Mouse (Mus musculus): ENCODE results near the gene Tcte1. TPM values are rescaled to one million over a fixed set of nuclear protein-coding genes. Genes with fewer than 3 reads are reported as not detected.
A peak's percentile ranks its signal among the peaks of the same experiment; 100 is the strongest.

The Tcte1 gene
- total RNA-seq, 2 experiments from 2014 or later, result not detected

DNA sequence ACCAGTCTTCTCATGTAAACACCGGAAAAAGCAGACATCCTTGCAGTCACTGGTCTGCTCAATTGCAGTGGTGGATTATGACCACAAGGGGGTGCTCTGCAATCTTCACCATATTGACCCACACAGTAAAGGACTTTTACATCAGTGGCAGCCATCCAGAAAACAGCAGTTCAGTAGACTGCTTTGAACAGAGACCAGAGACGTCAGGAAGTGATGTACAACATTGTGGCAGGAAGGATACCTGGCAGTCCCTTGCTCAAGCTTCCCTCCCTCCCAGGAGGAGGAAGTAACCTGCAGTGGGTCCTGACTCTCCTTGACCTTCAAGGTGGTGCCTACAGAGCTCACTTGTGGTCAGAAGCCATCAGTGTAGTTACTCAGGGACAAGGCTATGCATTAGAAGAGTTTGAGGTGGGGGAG, 58.3 kb downstream of the Tcte1 start:
- DNase-seq, result peak in 1 of 2 experiments; percentile 61

DNA sequence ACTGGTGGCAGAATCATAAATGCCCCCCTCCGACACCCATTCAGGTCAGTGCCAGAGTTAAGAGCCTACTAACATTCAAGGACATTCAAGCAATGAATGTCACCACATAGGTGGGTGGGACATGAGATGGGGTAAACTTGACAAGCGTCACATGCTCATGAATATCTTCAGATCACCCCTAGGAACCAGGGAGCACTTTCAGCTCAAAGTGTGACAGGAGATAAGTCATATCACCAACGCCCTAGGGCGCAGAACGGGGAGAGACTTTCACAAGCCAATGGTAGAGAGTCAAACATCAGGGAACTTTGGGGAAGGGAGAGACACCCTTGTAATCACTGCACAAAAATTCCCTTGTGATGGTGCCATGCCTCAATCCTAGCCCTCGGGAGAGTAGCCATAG, 59.0 kb downstream of the Tcte1 start:
- no peak for DNase-seq
- intact Hi-C loops (cut with DNase I), result loop anchor here (2.0 to 5.0 kb wide), 2 partner anchors 61 to 135 kb away; no protein-coding TSS in a partner anchor

More for the DNA sequence above, 58.3 kb downstream of the Tcte1 start:
- intact Hi-C loops (cut with DNase I), result loop anchor here (5.0 kb wide), 1 partner anchor 136 kb away; no protein-coding TSS in a partner anchor

DNA sequence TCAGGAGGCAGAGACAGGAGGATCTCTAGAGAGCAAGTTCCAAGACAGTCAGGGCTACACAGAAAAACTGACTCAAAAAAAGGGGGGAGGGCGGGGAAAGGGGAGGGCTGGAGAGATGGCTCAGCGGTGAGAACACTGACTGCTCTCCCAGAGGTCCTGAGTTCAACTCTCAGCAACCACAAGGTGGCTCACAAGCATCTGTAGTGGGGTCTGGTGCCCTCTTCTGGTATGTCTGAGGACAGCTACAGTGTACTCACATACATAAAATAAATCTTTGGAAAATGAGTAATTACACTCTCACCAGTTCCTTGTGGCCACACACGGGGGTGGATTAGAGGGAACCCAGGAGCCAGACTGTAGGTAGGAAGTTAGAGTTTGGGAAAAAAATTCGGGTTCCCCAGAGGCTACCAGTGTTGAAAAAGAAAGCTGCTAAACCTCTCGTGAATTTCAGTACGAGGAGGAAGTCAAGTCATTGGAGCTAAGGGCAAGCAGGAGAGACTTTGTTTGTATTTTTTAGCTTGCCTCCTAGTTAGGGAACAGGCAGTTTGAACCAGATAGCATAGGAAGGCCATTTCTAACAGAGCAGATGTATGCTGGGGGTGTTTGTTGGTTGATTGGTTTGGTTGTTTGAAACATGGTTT, 59.6 kb downstream of the Tcte1 start:
- intact Hi-C loops (cut with DNase I), result loop anchor here (2.0 to 5.0 kb wide), 2 partner anchors 60 to 134 kb away; no protein-coding TSS in a partner anchor
- no peak for DNase-seq

DNA sequence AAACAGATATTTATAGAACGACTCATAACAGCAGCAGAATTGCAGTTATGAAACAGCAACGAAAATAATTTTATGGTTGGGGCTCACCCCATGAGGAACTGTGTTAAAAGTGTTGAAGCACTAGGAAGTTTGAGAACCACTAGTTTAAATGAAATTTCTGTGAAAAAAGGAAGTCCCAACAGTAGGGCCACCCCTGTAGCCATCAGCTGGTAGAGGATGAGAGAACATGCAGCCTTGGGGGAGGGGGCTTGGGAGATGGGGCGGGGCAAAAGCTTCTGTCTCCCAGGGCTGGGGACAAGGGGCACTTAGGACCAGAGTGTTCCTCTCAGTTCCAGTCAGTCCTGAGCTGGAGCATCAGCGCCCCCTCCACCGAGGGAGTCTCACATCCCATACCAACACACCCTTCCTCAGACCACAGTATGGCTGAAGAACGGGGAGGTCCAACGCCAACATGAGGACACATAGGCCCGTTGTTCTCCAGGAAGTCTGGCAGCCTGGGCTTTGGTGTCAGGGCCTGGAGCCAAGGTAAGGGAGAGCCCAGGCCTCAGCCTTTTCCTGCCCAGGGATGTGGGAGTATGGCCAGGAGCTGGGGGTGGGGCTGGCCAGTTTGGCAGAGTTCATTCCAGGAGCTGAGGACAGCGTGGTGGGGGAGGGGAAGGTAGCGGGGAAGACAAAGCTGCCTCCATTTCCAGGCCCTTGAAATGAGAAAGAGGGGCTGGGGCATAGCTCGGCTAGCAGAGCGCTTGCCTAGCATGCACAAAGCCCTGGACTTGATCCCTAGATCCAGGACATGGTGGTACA, 61.1 kb downstream of the Tcte1 start:
- intact Hi-C loops (cut with DNase I), result loop anchor here (5.0 kb wide), 1 partner anchor 133 kb away; no protein-coding TSS in a partner anchor
- peak; percentile 82 to 89 for DNase-seq

DNA sequence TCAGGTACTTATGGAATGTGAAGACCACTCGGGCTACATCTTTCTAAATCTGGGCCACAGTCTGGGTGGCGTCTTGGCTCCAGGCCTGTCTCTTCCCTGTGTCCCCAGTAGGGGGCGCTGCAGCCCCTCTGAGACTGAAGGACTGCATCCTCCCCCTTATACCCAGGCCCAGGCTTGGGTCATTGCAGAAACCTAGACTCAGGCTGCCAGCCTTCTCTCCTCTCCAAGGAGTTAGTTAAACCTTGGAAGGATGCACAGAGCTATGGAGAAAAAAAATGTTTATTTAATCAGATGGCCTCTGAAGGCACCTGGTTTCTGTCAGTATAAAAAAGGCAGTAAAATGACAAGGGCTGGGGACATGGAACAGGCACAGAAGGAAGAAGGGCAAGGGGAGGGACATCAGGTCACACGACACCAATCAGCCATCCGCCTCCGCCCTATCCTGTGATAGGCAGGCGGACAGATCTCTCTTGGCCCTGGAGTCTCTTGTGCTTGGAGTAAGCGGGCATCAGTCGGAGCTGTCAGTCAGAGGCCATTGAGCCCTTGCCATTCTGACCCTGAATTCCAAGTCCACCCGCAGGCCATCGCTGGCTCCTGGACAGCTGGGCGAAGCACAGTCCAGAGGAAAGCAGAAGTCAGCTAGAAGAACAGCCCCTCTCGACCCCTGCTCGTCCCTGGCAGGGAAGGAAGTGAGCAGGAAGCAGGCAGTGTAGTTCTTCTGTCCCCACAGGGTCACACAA, 61.9 kb downstream of the Tcte1 start:
- intact Hi-C loops (cut with DNase I), result loop anchor here (1.0 to 5.0 kb wide), 2 partner anchors 44 to 132 kb away; no protein-coding TSS in a partner anchor
- DNase-seq, result peak; percentile 78 to 83

DNA sequence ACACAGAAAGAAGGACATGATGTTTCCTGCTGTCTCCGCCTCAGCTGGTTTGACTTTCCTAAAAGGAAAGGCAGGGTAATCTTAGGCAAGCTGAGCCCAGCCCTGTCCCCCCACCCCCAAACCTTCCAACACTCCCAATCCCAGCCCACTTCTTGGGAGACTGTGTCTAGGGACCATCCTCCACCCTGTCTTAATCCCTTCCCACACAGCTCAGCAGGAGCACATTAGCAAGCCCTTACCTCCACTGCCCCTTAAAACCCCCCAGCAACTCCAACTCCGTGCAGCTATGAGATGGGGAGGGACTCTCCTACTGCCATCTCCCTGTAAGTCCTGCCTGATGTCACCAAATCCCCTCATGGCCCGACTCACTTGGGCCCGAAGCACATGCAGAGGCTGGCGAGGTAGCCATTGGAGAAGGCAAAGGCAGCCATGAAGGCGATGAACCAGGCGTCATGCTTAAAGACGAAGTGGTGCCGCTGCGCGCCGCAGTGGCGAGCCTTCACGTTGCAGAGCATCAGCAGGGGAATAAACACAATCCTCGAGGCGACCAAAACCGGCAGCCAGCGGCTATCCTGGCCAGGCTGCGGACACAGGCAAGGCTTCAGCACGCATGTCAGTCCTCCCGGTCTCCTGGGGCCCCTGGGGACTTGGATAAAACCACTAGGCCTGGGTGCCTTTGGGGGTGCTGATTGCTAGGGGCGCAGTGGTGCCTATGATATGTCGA, 62.7 kb downstream of the Tcte1 start:
- intact Hi-C loops (cut with DNase I), result loop anchor here (1.0 kb wide), 1 partner anchor 43 kb away; no protein-coding TSS in a partner anchor
- DNase-seq, result no peak

DNA sequence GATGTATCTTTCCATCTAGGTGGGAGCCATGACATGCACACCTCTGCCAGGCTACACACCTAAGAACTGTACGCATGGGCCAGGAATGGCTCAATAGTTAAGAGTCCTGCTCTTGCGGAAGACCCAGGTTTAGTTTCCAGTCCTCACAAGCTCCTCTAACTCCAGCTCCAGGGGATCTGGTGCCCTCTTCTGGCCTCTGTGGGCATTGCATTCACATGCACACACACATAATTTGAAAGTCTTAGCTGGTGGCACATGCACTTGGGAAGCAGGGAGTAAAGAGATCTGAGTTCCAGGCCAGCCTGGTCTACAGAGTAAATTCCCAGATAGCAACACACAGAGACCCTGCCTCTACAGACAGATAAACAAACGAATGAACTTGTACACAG, 63.2 kb downstream of the Tcte1 start:
- DNase-seq, result no peak
- intact Hi-C loops (cut with DNase I), result no loop called here

DNA sequence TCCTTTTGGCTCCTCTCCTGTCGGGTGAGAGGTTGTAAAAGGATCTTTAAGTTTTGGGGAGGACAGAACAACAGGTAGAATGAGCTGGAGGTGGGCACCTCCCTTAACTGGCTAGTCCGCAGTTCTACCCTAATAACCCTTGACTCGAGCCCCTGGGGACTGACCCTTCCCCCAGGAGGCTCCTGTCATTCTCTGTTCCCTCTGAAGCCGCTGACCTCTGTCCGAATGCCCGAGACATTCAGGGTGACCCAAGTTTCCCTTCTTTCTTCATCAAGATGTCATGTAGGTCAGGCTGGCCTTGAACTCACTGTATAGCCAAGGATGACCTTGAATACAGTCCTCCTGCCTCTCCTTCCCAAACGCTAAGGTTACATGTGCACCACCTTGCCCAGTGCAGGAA, 65.1 kb downstream of the Tcte1 start:
- DNase-seq, result no peak
- intact Hi-C loops (cut with DNase I), result no loop called here

DNA sequence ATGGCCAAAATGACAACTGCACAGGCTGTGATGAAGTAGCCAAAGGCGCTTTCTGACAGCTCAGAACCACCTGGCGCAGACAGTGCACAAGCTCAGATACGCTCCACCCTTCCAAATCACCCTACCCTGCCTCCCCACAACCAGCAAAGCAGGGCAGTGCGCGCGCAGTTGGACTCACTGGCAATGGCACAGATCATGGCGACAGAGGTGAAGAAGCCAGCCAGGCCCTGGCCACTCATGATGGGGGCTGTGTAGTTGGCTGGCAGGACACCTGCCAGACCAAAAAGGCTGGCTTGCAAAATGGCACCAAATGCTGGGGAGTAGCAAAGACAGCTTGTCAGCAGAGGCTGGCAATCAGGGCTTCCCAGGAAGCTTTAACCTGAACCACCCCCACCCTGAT, 66.0 kb downstream of the Tcte1 start:
- no peak for DNase-seq
- intact Hi-C loops (cut with DNase I), result no loop called here

DNA sequence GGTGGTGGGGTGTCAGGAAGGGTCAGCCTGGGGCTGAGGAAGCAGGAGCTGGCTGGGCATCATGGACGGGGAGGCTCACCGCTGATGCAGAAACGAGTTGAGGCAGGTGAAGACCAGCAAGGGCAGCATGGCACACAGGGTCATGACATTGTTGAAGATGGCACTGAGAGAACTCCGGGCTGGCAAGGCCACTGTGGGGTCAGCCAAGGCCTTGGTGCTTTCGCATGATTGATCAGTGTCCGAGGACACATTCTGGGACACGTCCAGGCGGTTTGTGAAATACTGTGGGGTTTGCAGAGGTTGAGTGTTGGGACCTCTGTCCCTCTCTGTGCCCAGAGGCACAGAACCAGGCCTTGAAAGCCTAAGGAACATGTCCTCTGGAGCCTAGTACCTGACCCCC, 66.6 kb downstream of the Tcte1 start:
- DNase-seq, result no peak
- intact Hi-C loops (cut with DNase I), result no loop called here

DNA sequence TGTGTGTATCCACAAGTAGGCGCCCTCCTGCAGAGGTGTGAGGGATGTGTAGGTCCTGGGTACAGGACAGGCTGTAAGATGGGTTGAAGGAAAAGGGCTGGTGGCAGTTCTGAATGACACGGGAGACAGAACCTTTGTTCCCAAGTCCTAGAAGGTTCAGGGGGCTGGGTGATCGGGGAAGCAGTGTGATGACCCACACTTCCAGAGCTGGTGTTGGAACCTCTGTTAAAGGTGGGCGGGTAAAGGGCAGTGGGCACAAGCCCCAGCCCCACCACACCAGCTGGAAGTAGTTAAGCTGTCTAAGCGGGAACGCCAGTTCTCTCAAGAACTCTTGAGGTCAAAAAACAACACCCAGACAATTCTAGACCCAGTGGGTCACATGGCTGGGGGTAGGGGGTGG, 67.2 kb downstream of the Tcte1 start:
- intact Hi-C loops (cut with DNase I), result no loop called here
- no peak for DNase-seq

DNA sequence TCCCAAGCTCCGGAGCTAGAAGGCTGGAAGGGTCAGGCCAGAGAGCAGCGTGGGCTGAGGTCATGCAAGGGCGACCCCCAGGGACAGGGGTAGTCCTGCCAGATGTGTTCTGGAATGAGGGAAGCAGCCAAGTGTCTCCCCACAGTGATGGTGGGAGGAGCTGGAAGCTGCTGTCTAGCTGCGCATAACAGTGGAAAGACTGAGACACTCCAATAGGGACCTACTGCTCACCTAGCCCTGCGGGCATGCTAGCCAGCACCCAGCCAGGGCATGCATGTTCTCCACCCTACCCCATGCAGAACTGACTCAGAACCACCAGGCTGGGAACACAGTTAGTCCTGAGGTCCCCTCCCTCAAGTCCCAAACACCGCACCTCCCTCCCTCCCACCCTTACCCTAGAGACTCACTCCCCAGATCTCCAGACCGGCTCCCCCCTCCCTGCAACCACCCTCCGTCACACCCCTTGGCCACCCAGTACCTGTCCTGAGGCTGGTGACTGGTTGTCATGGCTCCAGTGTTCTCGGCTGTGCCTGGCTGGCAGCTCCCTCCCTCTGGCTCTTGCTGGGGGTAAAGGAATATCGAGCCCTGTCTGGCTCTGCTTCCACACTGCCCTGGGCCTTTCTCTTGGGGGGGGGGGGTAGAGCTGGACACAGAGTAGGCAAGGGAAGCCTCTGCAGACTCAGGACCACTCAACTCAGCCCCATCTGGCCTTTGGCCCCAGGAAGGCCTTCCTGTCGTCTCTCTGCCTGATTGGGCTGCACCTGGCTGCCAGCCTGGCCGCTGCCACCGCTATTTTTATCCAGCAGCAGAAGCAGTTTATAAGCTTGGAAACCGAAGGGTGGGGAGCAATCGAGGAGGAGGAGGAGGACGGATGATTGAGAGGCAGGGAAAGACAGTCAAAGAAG, 68.7 kb downstream of the Tcte1 start:
- intact Hi-C loops (cut with DNase I), result no loop called here

More for the DNA sequence above, 68.7 kb downstream of the Tcte1 start:
- DNase-seq, result peak; percentile 78 to 86

Other genes with a start within 250 kb of the Tcte1 start
- gene Cdc5l, start 89.7 kb upstream of the Tcte1 start, total RNA-seq (2021), result 10 to 100 TPM; 31.4 to 35.0 TPM
- not detected for gene Spats1, start 48.0 kb upstream of the Tcte1 start, total RNA-seq (2021)
- 10 to 100 TPM; 13.7 to 14.9 TPM for gene Aars2, start 16.6 kb upstream of the Tcte1 start, total RNA-seq (2021)
- gene Tmem151b, start 26.2 kb downstream of the Tcte1 start, total RNA-seq (2021), result under 1 TPM in 1 of 2 experiments, not detected in 1; 0.13 TPM
- gene Nfkbie, start 32.3 kb downstream of the Tcte1 start, total RNA-seq (2021), result under 1 TPM; 0.64 to 0.79 TPM
- gene Slc35b2, start 40.4 kb downstream of the Tcte1 start, total RNA-seq (2021), result 10 to 100 TPM; 17.3 to 21.4 TPM
- 100 to 1,000 TPM; 866 to 924 TPM for gene Hsp90ab1, start 49.8 kb downstream of the Tcte1 start, total RNA-seq (2021)
- gene Slc29a1, start 76.2 kb downstream of the Tcte1 start, total RNA-seq (2021), result 10 to 100 TPM; 30.3 to 35.8 TPM
- 1 to 10 TPM in 1 of 2 experiments, under 1 TPM in 1; 0.33 to 1.2 TPM for gene Mymx, start 78.7 kb downstream of the Tcte1 start, total RNA-seq (2021)
- under 1 TPM; 0.10 to 0.27 TPM for gene Capn11, start 135.9 kb downstream of the Tcte1 start, total RNA-seq (2021)
- gene Mrpl14, start 162.9 kb downstream of the Tcte1 start, total RNA-seq (2021), result 100 to 1,000 TPM; 103 to 107 TPM
- gene Tmem63b, start 163.5 kb downstream of the Tcte1 start, total RNA-seq (2021), result 10 to 100 TPM; 67.8 to 70.0 TPM
- not detected for gene 1600014C23Rik, start 210.4 kb downstream of the Tcte1 start, total RNA-seq (2021)

Measured in gastrocnemius, postnatal 36 days (tissue).